Mouse (Mus musculus): ENCODE measurements around the gene Map3k3. TPM values are rescaled to one million over a fixed set of nuclear protein-coding genes. Genes with fewer than 3 reads are reported as not detected.
"Not testable (repeated sequence)": the region's sequence is repeated elsewhere in the genome, so short reads cannot be mapped to it uniquely, and the experiment has no call there.

Map3k3 gene
- polyA plus RNA-seq, 1 experiment from 2014 or later = 14.1 TPM

GRCm38 (mm10) chr11:106179711-106180448 lies 95.5 kb downstream of the Map3k3 start:
- ATAC-seq (ENCODE audit: low FRiP score, low read depth) = no peak
- 88% methylated on average over 7 of the region's 7 CpGs for WGBS

GRCm38 (mm10) chr11:106180449-106180801 lies 96.0 kb downstream of the Map3k3 start:
- peaks cover 18% of the 10 kb centered on the region for H3K36me3 ChIP-seq
- H3K4me3 ChIP-seq = no peak overlapping the region
- no peak overlapping the region for H3K9ac ChIP-seq
- no peak overlapping the region for H3K4me2 ChIP-seq
- 97% methylated on average over 2 of the region's 2 CpGs for WGBS
- H3K27ac ChIP-seq (replicated peaks) = no peak overlapping the region
- no peaks in the 10 kb centered on the region for H3K27me3 ChIP-seq
- ATAC-seq (ENCODE audit: low FRiP score, low read depth) = no peak
- no peaks in the 10 kb centered on the region for H3K9me3 ChIP-seq
- H3K4me1 ChIP-seq (replicated peaks) = no peaks in the 10 kb centered on the region

More at GRCm38 (mm10) chr11:106179711-106180448, 95.5 kb downstream of the Map3k3 start:
- Histone ChIP-seq H3K4me1 (replicated peaks) (no peaks in the 10 kb centered on the region), H3K36me3 (peaks cover 12% of the 10 kb centered on the region), H3K27me3 (no peaks in the 10 kb centered on the region), H3K4me3 (no peak overlapping the region), H3K4me2 (no peak overlapping the region), H3K27ac (replicated peaks) (no peak overlapping the region), H3K9me3 (no peaks in the 10 kb centered on the region), H3K9ac (no peak overlapping the region)

- Histone ChIP-seq H3K9ac (no peak overlapping the region), H3K9me3 (no peaks in the 10 kb centered on the region), H3K4me1 (replicated peaks) (peaks cover 4% of the 10 kb centered on the region; the same call in 1 of the 2 replicates), H3K27me3 (no peaks in the 10 kb centered on the region), H3K36me3 (peaks cover 16% of the 10 kb centered on the region), H3K27ac (replicated peaks) (no peak overlapping the region), H3K4me3 (no peak overlapping the region), H3K4me2 (no peak overlapping the region)
- no peak for ATAC-seq (ENCODE audit: low FRiP score, low read depth)
- WGBS = 93% methylated on average over 4 of the region's 4 CpGs
These were observed 102.9 kb downstream of the Map3k3 start for GRCm38 (mm10) chr11:106187326-106187725.

GRCm38 (mm10) chr11:106191716-106192115 lies 107.3 kb downstream of the Map3k3 start:
- ATAC-seq (ENCODE audit: low FRiP score, low read depth) = no peak
- Histone ChIP-seq H3K9me3 (no peaks in the 10 kb centered on the region), H3K27me3 (no peaks in the 10 kb centered on the region), H3K27ac (replicated peaks) (no peak overlapping the region), H3K4me3 (no peak overlapping the region), H3K36me3 (peaks cover 6% of the 10 kb centered on the region; the same call in 1 of the 2 replicates), H3K4me2 (0 out of 2 replicates have a peak overlapping the region, but pooled peaks have one; percentile 71), H3K9ac (no peak overlapping the region), H3K4me1 (replicated peaks) (peaks cover 14% of the 10 kb centered on the region)
- WGBS = 96% methylated on average over 3 of the region's 3 CpGs

GRCm38 (mm10) chr11:106192241-106192640 lies 107.8 kb downstream of the Map3k3 start:
- no peak for ATAC-seq (ENCODE audit: low FRiP score, low read depth)
- H3K4me1 ChIP-seq (replicated peaks) = peaks cover 14% of the 10 kb centered on the region
- 89% methylated on average over 5 of the region's 5 CpGs for WGBS
- H3K4me3 ChIP-seq = peak overlapping the region; percentile 79
- H3K9me3 ChIP-seq = no peaks in the 10 kb centered on the region
- H3K4me2 ChIP-seq = peak overlapping the region; percentile 71
- H3K27me3 ChIP-seq = no peaks in the 10 kb centered on the region
- H3K36me3 ChIP-seq = peaks cover 11% of the 10 kb centered on the region
- H3K27ac ChIP-seq (replicated peaks) = no peak overlapping the region
- H3K9ac ChIP-seq = no peak overlapping the region

GRCm38 (mm10) chr11:106192657-106193370 lies 108.4 kb downstream of the Map3k3 start:
- Histone ChIP-seq H3K9ac (peak overlapping the region; percentile 81), H3K27ac (replicated peaks) (peak overlapping the region; percentile 89), H3K27me3 (no peaks in the 10 kb centered on the region), H3K4me1 (replicated peaks) (peaks cover 14% of the 10 kb centered on the region), H3K4me2 (peak overlapping the region; percentile 71), H3K4me3 (peak overlapping the region; percentile 79), H3K36me3 (peaks cover 17% of the 10 kb centered on the region), H3K9me3 (no peaks in the 10 kb centered on the region)
- WGBS = 11% methylated on average over 19 of the region's 19 CpGs
- no peak; the same call in 1 of the 2 replicates for ATAC-seq (ENCODE audit: low FRiP score, low read depth)

GRCm38 (mm10) chr11:106193371-106194154 lies 109.2 kb downstream of the Map3k3 start:
- WGBS = under 1% methylated on average over 44 of the region's 44 CpGs
- Histone ChIP-seq H3K4me2 (peak overlapping the region; percentile 71), H3K4me3 (peak overlapping the region; percentile 79), H3K27ac (replicated peaks) (peak overlapping the region; percentile 89), H3K4me1 (replicated peaks) (peaks cover 14% of the 10 kb centered on the region), H3K27me3 (no peaks in the 10 kb centered on the region), H3K9me3 (no peaks in the 10 kb centered on the region), H3K36me3 (peaks cover 24% of the 10 kb centered on the region), H3K9ac (peak overlapping the region; percentile 81)
- peak; percentile 97 for ATAC-seq (ENCODE audit: low FRiP score, low read depth)

- Histone ChIP-seq H3K36me3 (peaks cover 24% of the 10 kb centered on the region), H3K27ac (replicated peaks) (peak overlapping the region; percentile 89), H3K4me1 (replicated peaks) (peaks cover 14% of the 10 kb centered on the region), H3K4me3 (peak overlapping the region; percentile 79), H3K4me2 (peak overlapping the region; percentile 71), H3K27me3 (no peaks in the 10 kb centered on the region), H3K9me3 (no peaks in the 10 kb centered on the region), H3K9ac (peak overlapping the region; percentile 71)
- WGBS = 31% methylated on average over 3 of the region's 3 CpGs
- ATAC-seq (ENCODE audit: low FRiP score, low read depth) = no peak
These were observed 109.7 kb downstream of the Map3k3 start for GRCm38 (mm10) chr11:106194155-106194541.

- Histone ChIP-seq H3K27ac (replicated peaks) (no peak overlapping the region), H3K4me1 (replicated peaks) (peaks cover 14% of the 10 kb centered on the region), H3K9ac (no peak overlapping the region), H3K4me3 (no peak overlapping the region), H3K27me3 (no peaks in the 10 kb centered on the region), H3K9me3 (no peaks in the 10 kb centered on the region), H3K4me2 (no peak overlapping the region), H3K36me3 (peaks cover 28% of the 10 kb centered on the region)
- no peak for ATAC-seq (ENCODE audit: low FRiP score, low read depth)
- WGBS = 92% methylated on average over 7 of the region's 7 CpGs
These were observed 110.5 kb downstream of the Map3k3 start for GRCm38 (mm10) chr11:106194891-106195290.

- Histone ChIP-seq H3K36me3 (peaks cover 28% of the 10 kb centered on the region), H3K4me1 (replicated peaks) (peaks cover 14% of the 10 kb centered on the region), H3K27ac (replicated peaks) (no peak overlapping the region), H3K9me3 (no peaks in the 10 kb centered on the region), H3K4me3 (no peak overlapping the region), H3K4me2 (no peak overlapping the region), H3K9ac (no peak overlapping the region), H3K27me3 (no peaks in the 10 kb centered on the region)
- no peak for ATAC-seq (ENCODE audit: low FRiP score, low read depth)
These were observed 110.9 kb downstream of the Map3k3 start for GRCm38 (mm10) chr11:106195341-106195740.

GRCm38 (mm10) chr11:106198277-106198676 lies 113.9 kb downstream of the Map3k3 start:
- H3K27me3 ChIP-seq = no peaks in the 10 kb centered on the region
- no peak overlapping the region for H3K27ac ChIP-seq (replicated peaks)
- no peak overlapping the region for H3K9ac ChIP-seq
- ATAC-seq (ENCODE audit: low FRiP score, low read depth) = no peak
- H3K9me3 ChIP-seq = no peaks in the 10 kb centered on the region
- H3K4me2 ChIP-seq = no peak overlapping the region
- 93% methylated on average over 4 of the region's 4 CpGs for WGBS
- peaks cover 4% of the 10 kb centered on the region for H3K4me1 ChIP-seq (replicated peaks)
- H3K4me3 ChIP-seq = no peak overlapping the region
- peaks cover 55% of the 10 kb centered on the region for H3K36me3 ChIP-seq

- ATAC-seq (ENCODE audit: low FRiP score, low read depth); H3K4me1 ChIP-seq (replicated peaks); H3K9me3 ChIP-seq; H3K4me3 ChIP-seq; H3K27me3 ChIP-seq; H3K27ac ChIP-seq (replicated peaks); H3K4me2 ChIP-seq; H3K9ac ChIP-seq: not testable (repeated sequence)
- peaks cover 70% of the 10 kb centered on the region for H3K36me3 ChIP-seq
- 96% methylated on average over 7 of the region's 7 CpGs for WGBS
These were observed 115.6 kb downstream of the Map3k3 start for GRCm38 (mm10) chr11:106199997-106200396.

Data from hindbrain, embryonic 15.5 days (tissue).